In genomic region chr19:34435197-34435611, GRCm38 (mm10) we compare ENCODE assay signal across 13 mouse cellular contexts. TPM values are rescaled to one million over a fixed set of nuclear protein-coding genes. Genes with fewer than 3 reads are reported as not detected.
DNase-seq lines count a peak whose midpoint lies in the region; ATAC-seq and TF ChIP-seq lines count a peak whose summit lies in the region.
"Had no signal": no experiment of that assay in that cellular context is flagged by ENCODE, and none has a peak within 500 bp of the region (broad histone marks: within the 10 kb centered on the region; RNA-seq: fewer than 3 reads in every experiment).

No protein-coding gene starts in this region.

- no peaks in the 10 kb centered on the region for H3K9me3 ChIP-seq in kidney, embryonic 16.5 days (ENCODE audit: low read length)
- H3K9me3 ChIP-seq in kidney, embryonic 14.5 days (ENCODE audit: control insufficient read depth, low read length), result no peaks in the 10 kb centered on the region
- no peaks in the 10 kb centered on the region for H3K9me3 ChIP-seq in embryonic facial prominence, embryonic 12.5 days
- H3K9me3 ChIP-seq in limb, embryonic 15.5 days, result no peaks in the 10 kb centered on the region

- no peak overlapping the region; the same call in 1 of the 2 replicates for H3K27ac ChIP-seq in kidney, embryonic 16.5 days (ENCODE audit: low read length)
- no peak overlapping the region for H3K27ac ChIP-seq in kidney, embryonic 14.5 days (ENCODE audit: low read depth, low read length)
- H3K27ac ChIP-seq in embryonic facial prominence, embryonic 12.5 days, result 0 out of 2 replicates have a peak overlapping the region, but pooled peaks have one; percentile 11
- peak overlapping the region; percentile 39 for H3K27ac ChIP-seq in limb, embryonic 15.5 days
- H3K27ac ChIP-seq in cerebellum, adult 2 months (ENCODE audit: insufficient read depth, low read length), result no peak overlapping the region

- no peak overlapping the region for H3K4me2 ChIP-seq in kidney, embryonic 16.5 days (replicated peaks; ENCODE audit: low read depth, low read length)
- no peak overlapping the region for H3K4me2 ChIP-seq in kidney, embryonic 14.5 days (replicated peaks; ENCODE audit: low read depth, low read length)
- no peak overlapping the region for H3K4me2 ChIP-seq in embryonic facial prominence, embryonic 12.5 days (replicated peaks)
- no peak overlapping the region for H3K4me2 ChIP-seq in limb, embryonic 15.5 days

- intact Hi-C loops in left cerebral cortex, postnatal 36 days (cut with DNase I), result no loop called here

- H3K36me3 ChIP-seq in kidney, embryonic 16.5 days (ENCODE audit: insufficient read depth, low read length), result no peaks in the 10 kb centered on the region
- H3K36me3 ChIP-seq in kidney, embryonic 14.5 days (ENCODE audit: control insufficient read depth, insufficient read depth, low read length), result no peaks in the 10 kb centered on the region
- no peaks in the 10 kb centered on the region for H3K36me3 ChIP-seq in embryonic facial prominence, embryonic 12.5 days
- H3K36me3 ChIP-seq in limb, embryonic 15.5 days, result no peaks in the 10 kb centered on the region

- no peak for TF ChIP-seq POLR2A in cerebellum, adult 2 months (IDR thresholded peaks at IDR 0.05; ENCODE audit: borderline replicate concordance, insufficient read depth, low read length)

- no peak overlapping the region for H3K9ac ChIP-seq in kidney, embryonic 16.5 days (replicated peaks; ENCODE audit: low read length)
- H3K9ac ChIP-seq in kidney, embryonic 14.5 days (ENCODE audit: low read depth, low read length), result no peak overlapping the region
- H3K9ac ChIP-seq in embryonic facial prominence, embryonic 12.5 days, result no peak overlapping the region
- H3K9ac ChIP-seq in limb, embryonic 15.5 days, result no peak overlapping the region

- H3K4me3 ChIP-seq in kidney, embryonic 16.5 days (ENCODE audit: low read length), result no peak overlapping the region
- H3K4me3 ChIP-seq in kidney, embryonic 14.5 days (ENCODE audit: low read length), result no peak overlapping the region
- H3K4me3 ChIP-seq in embryonic facial prominence, embryonic 12.5 days, result no peak overlapping the region
- H3K4me3 ChIP-seq in limb, embryonic 15.5 days, result no peak overlapping the region
- H3K4me3 ChIP-seq in cerebellum, adult 2 months (replicated peaks; ENCODE audit: insufficient read depth, low read depth, low read length), result no peak overlapping the region

- no peaks in the 10 kb centered on the region for H3K27me3 ChIP-seq in kidney, embryonic 16.5 days (ENCODE audit: insufficient read depth, low read length)
- H3K27me3 ChIP-seq in kidney, embryonic 14.5 days (ENCODE audit: control insufficient read depth, insufficient read depth, low read length), result no peaks in the 10 kb centered on the region
- no peaks in the 10 kb centered on the region for H3K27me3 ChIP-seq in embryonic facial prominence, embryonic 12.5 days
- H3K27me3 ChIP-seq in limb, embryonic 15.5 days, result no peaks in the 10 kb centered on the region
- no peaks in the 10 kb centered on the region for H3K27me3 ChIP-seq in cerebellum, adult 2 months (ENCODE audit: control insufficient read depth, insufficient read depth, low read length)

- peak; percentile 63; the same call in 1 of the 2 replicates for ATAC-seq in kidney, embryonic 16.5 days (ENCODE audit: low FRiP score, low TSS enrichment)
- no peak; the same call in 1 of the 2 replicates for ATAC-seq in kidney, embryonic 14.5 days (ENCODE audit: low FRiP score, low TSS enrichment)
- ATAC-seq in embryonic facial prominence, embryonic 12.5 days (ENCODE audit: insufficient number of reproducible peaks, insufficient read depth, low FRiP score, low TSS enrichment), result no peak
- ATAC-seq in limb, embryonic 15.5 days (ENCODE audit: insufficient number of reproducible peaks, low FRiP score, low TSS enrichment, low read depth), result peak; percentile 65; the same call in 1 of the 2 replicates
- ATAC-seq: forebrain, embryonic 14.5 days had no signal

- 0 out of 2 replicates have a peak, but pooled peaks cover 3% of the 10 kb centered on the region for H3K4me1 ChIP-seq in kidney, embryonic 16.5 days (ENCODE audit: insufficient read depth, low read length)
- no peaks in the 10 kb centered on the region for H3K4me1 ChIP-seq in kidney, embryonic 14.5 days (ENCODE audit: control insufficient read depth, insufficient read depth, low read length)
- H3K4me1 ChIP-seq in embryonic facial prominence, embryonic 12.5 days, result no peaks in the 10 kb centered on the region
- no peaks in the 10 kb centered on the region for H3K4me1 ChIP-seq in limb, embryonic 15.5 days
- H3K4me1 ChIP-seq in cerebellum, adult 2 months (ENCODE audit: control insufficient read depth, insufficient read depth, low read length), result no peaks in the 10 kb centered on the region

- no peak for TF ChIP-seq CTCF in cerebellum, adult 2 months (IDR thresholded peaks at IDR 0.05; ENCODE audit: borderline replicate concordance, insufficient read depth, low read depth, low read length)

- DNase-seq in adipocyte (ENCODE audit: low spot score), result peak; percentile 46
- DNase-seq in cerebellum, adult 2 months, result no peak
- DNase-seq in left cerebral cortex, postnatal 36 days (ENCODE audit: low spot score in 2 of 2), result no peak
- DNase-seq: cerebellum, postnatal 25 days; heart, adult 11 months; liver; lung, postnatal 4 days; thymus, postnatal 4 days had no signal

- 41% methylated on average over 5 of the region's 5 CpGs for whole genome bisulfite sequencing in kidney, embryonic 16.5 days
- 51% methylated on average over 5 of the region's 5 CpGs for WGBS in kidney, embryonic 14.5 days
- WGBS in embryonic facial prominence, embryonic 12.5 days, result 39% methylated on average over 5 of the region's 5 CpGs
- 25% methylated on average over 5 of the region's 5 CpGs for WGBS in limb, embryonic 15.5 days
- WGBS in cerebellum, adult 2 months, result 47% methylated on average over 5 of the region's 5 CpGs

RNA-seq across cellular contexts. Expression of gene Ch25h, which starts 39.8 kb away (rescaled TPM):
- polyA plus RNA-seq in kidney, embryonic 16.5 days (2015; fragmentation: Nextera tagmentation; extraction: Ambion mirVana), result 2.2 and 2.7 TPM in 2 replicates
- polyA plus RNA-seq in kidney, embryonic 14.5 days (2014; fragmentation: Nextera tagmentation; extraction: Ambion mirVana), result 1.4 and 2.1 TPM in 2 replicates
- polyA plus RNA-seq in embryonic facial prominence, embryonic 12.5 days (2016; fragmentation: Nextera tagmentation; extraction: Ambion mirVana), result 2.4 and 4.1 TPM in 2 replicates
- polyA plus RNA-seq in limb, embryonic 15.5 days (2015; fragmentation: Nextera tagmentation; extraction: Ambion mirVana), result 19.4 and 22.5 TPM in 2 replicates
- 0.41 and 0.68 TPM in 2 replicates for polyA plus RNA-seq in cerebellum, adult 2 months (2012; rRNA removed)
- under 1 TPM; 0.62 to 0.77 TPM for total RNA-seq in left cerebral cortex, postnatal 36 days (2021)

Comparison
In these comparisons a context has a peak if more than half of its experiments do, and no peak if none do; other contexts are left out.
1. ATAC-seq: peak in kidney, embryonic 16.5 days (single experiment) and limb, embryonic 15.5 days (single experiment); none in kidney, embryonic 14.5 days (single experiment) and embryonic facial prominence, embryonic 12.5 days (single experiment).
2. H3K27ac ChIP-seq: peak in embryonic facial prominence, embryonic 12.5 days (single experiment) and limb, embryonic 15.5 days (single experiment); none in kidney, embryonic 16.5 days (single experiment), kidney, embryonic 14.5 days (single experiment) and cerebellum, adult 2 months (single experiment).